Mouse (Mus musculus): ENCODE results near the gene Col5a2. TPM values are rescaled to one million over a fixed set of nuclear protein-coding genes. Genes with fewer than 3 reads are reported as not detected.

Col5a2 gene
- polyA plus RNA-seq, 1 experiment from 2014 or later, result 127 TPM

Other genes with a start within 250 kb of the Col5a2 start
- gene Col3a1, start 191.7 kb downstream of the Col5a2 start, polyA plus RNA-seq (2015; fragmentation: Nextera tagmentation; extraction: Ambion mirVana), result 2,936 and 3,285 TPM in 2 replicates